Mouse (Mus musculus): ENCODE results near the gene Gcnt4.

- TF ChIP-seq CTCF (conservative IDR thresholded peaks at IDR 0.05 in 1 of 2, IDR thresholded peaks at IDR 0.05 in 1 of 2; ENCODE audit: low read depth in 2 of 2, low read length in 2 of 2), result no peak
- no peak for TF ChIP-seq POLR2A (IDR thresholded peaks at IDR 0.05; ENCODE audit: low read depth, low read length)
- TF ChIP-seq BHLHE40 (IDR thresholded peaks at IDR 0.05; ENCODE audit: low read depth, low read length), result no peak
- no peak for TF ChIP-seq MAX (IDR thresholded peaks at IDR 0.05; ENCODE audit: low read length)
- no peak for TF ChIP-seq USF2 (conservative IDR thresholded peaks at IDR 0.05; ENCODE audit: low read depth, low read length)
- TF ChIP-seq MYC (IDR thresholded peaks at IDR 0.05; ENCODE audit: low read depth, low read length), result no peak
- TF ChIP-seq JUN (IDR thresholded peaks at IDR 0.05; ENCODE audit: insufficient read depth, low read depth, low read length), result no peak
- no peak for TF ChIP-seq NELFE (IDR thresholded peaks at IDR 0.05; ENCODE audit: low read depth, low read length)
- TF ChIP-seq MAZ (IDR thresholded peaks at IDR 0.05; ENCODE audit: low read depth, low read length), result no peak
- no peak for TF ChIP-seq USF1 (IDR thresholded peaks at IDR 0.05; ENCODE audit: low read depth, low read length)
- TF ChIP-seq TCF12 (IDR thresholded peaks at IDR 0.05; ENCODE audit: low read depth, low read length), result no peak
- no peak for TF ChIP-seq ELF1 (IDR thresholded peaks at IDR 0.05; ENCODE audit: low read depth, low read length)
- TF ChIP-seq JUND (conservative IDR thresholded peaks at IDR 0.05; ENCODE audit: low read depth, low read length), result no peak
Measured at GRCm38 (mm10) chr13:96980561-96980960, 56.1 kb downstream of the Gcnt4 start.

All from CH12.LX (cell line).